Mouse (Mus musculus): ENCODE results near the gene Adam8.
A peak's percentile ranks its signal among the peaks of the same experiment; 100 is the strongest.

Adam8 gene

GRCm38 (mm10) chr7:139992406-139992805 lies at the start of gene Adam8:
Adam8 (minus strand) TSS chr7:139992562.
- peak; percentile 6 for DNase-seq

DNA sequence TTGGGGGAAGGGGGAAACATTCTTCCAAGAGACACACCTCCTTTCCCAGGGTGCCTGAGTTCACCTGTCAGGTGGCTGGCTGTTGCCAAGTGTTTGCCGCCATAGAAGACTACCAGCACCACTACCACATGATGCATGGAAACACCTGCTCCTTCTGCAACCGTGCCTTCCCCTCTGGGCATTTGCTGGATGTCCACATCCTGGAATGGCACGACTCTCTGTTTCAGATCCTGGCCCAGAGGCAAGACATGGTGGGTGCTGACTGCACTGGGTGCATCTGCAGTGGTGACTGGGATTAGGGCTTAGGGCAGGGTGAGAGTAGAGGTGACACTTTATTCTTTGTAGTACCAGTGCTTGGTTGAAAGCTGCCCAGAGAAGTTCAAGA lies 44.8 kb upstream of the Adam8 start:
- no peak for DNase-seq

GRCm38 (mm10) chr7:140036281-140037170 lies 44.2 kb upstream of the Adam8 start, which contains the start of the genes Zfp511 and Tubgcp2:
Zfp511 (plus strand) TSS chr7:140036391.
Tubgcp2 (minus strand) TSS chr7:140036669.
- peak; percentile 96 for DNase-seq

- DNase-seq, result no peak
These were observed 43.1 kb upstream of the Adam8 start for GRCm38 (mm10) chr7:140035456-140035855.

- DNase-seq, result no peak
These were observed 41.0 kb upstream of the Adam8 start for GRCm38 (mm10) chr7:140033386-140033785.

DNA sequence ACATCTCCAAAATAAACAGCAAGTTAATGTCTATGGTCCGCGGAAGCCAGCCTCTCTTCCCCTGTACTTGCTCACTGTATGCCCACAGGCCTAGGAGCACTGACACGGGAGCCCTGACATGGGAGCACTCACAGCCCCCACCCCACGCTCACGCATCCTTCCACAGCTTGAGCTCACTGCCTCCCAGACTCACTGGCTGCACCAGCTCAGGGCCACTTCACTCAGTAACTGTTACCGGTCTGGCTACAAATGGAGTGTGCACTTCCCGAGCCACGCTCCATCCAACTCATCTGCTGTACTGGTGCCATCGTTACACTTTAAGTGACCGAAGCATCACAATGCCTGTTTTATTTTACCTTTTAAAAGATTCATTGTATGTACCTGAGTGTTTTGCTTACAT lies 40.0 kb upstream of the Adam8 start:
- DNase-seq, result no peak

GRCm38 (mm10) chr7:140031771-140032170 lies 39.4 kb upstream of the Adam8 start:
- DNase-seq, result no peak

DNA sequence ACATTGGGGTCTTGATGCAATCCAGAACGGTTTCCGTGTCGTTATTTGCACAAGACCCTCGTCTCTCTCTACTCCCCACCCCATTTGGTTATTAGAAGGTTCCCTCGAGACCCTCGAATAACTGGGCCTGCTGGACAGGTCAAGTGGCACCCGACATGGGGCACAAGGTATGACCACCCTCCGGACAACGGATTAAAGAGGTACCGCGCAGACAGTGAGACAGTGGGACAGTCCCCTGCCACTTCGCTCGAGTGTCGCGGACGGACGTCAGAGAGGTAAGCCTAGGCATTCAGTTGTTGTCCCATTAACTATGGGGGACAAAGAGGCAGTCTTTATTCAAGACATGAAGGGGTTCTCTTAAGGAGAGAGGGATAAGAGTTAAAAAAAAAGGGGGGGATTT lies 19.0 kb upstream of the Adam8 start:
- no peak for DNase-seq

- no peak for DNase-seq
These were observed 15.4 kb upstream of the Adam8 start for GRCm38 (mm10) chr7:140007781-140008180.

- DNase-seq, result no peak
These were observed 14.7 kb upstream of the Adam8 start for GRCm38 (mm10) chr7:140006861-140007611.

- DNase-seq, result no peak
These were observed 12.3 kb upstream of the Adam8 start for GRCm38 (mm10) chr7:140004666-140005065.

GRCm38 (mm10) chr7:140001086-140001740 lies 8.9 kb upstream of the Adam8 start:
- peak; percentile 49 for DNase-seq

DNA sequence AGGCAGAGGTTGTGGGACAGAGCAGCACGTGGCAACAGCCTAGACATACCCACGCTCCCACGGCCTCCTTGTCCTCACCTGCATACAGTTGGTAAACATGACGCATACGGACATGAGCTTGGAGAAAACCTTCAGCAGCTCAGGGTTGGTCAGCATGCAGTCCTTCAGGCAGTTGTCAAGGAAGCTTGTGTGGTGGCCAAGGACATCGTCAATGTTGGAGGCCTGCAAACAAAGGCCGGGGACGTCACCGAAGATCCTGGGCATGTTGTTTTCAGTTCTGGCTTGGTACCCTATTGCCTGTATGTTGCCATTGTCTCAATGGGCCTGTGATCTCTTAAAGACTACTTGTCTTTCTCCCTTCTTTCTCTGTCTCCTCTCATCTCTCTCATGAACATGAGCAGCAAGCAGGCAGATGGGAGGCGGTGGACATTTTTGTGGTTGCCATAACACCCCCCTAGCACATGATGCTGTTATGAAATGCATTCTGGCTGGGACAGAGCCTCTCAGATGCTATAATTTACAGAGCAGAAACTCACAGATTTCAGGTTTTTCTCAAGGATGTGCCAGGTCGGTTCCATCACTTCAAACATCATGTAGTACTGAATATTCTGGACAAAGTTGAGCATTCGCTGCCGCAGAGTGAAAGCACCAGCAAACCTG lies 6.5 kb upstream of the Adam8 start:
- DNase-seq, result no peak

GRCm38 (mm10) chr7:139994676-139995075 lies 2.3 kb upstream of the Adam8 start:
- peak; percentile 78 for DNase-seq

GRCm38 (mm10) chr7:139994202-139994601 lies 1.8 kb upstream of the Adam8 start:
- DNase-seq, result no peak

DNA sequence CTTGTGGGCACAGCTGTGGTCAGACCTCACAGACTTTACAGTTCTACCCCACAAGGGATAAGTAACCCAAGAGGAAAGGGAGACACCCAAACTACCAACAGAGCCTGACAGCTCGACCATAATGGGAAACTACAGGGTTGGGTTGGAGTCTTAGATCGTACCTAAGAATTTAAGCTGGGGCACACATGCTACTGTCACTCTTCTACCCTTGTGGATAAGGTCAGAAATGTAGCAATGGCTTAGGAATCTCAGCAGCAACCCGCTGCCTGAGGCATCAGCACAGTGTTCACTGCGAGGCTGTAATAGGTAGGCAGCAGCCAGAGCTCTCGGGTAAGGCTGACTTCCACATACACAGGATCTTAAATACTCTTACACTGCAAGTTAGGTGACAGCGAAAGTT lies 1.2 kb upstream of the Adam8 start:
- no peak for DNase-seq

- no peak for DNase-seq
These were observed 1.4 kb downstream of the Adam8 start for GRCm38 (mm10) chr7:139990864-139991394.

DNA sequence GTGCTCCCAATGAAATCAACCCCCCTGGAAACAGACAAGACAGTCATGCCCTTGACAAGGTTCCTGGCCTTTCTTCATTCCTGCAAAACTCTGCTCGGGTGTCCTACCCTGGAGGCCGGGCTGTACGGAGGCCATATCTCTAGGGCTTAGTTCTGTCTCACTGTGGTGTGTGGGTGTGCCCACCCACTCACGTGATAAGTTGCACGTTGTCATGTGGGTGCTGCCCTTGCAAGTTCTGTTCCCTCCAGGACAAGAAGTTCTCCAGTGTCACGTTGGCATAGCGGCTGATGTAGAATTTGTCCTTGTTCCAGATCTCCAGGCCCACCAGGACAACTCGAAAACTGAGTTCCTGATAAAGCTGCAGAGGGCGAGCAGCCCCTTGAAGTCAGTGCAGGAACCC lies 4.1 kb downstream of the Adam8 start:
- no peak for DNase-seq

DNA sequence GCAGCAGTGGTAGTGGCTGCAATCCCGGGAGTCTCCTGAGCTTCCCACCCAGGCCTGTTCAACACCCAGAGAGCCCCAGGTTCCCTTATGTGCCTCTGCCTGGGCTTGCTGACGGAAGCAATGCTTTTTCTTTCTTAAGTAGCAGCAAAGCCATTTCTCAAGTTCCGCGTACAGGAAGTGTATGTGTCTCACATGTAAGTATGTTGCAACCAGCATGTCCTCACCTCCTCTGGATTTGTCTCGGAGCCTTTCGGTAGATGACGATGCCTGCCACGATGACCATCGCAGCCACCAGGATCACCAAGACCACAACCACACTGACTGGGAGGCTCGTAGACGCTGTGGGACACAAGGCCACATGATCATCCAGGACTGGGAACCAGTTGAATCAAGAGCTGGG lies 7.9 kb downstream of the Adam8 start:
- no peak for DNase-seq

- no peak for DNase-seq
These were observed 10.3 kb downstream of the Adam8 start for GRCm38 (mm10) chr7:139982058-139982457.

DNA sequence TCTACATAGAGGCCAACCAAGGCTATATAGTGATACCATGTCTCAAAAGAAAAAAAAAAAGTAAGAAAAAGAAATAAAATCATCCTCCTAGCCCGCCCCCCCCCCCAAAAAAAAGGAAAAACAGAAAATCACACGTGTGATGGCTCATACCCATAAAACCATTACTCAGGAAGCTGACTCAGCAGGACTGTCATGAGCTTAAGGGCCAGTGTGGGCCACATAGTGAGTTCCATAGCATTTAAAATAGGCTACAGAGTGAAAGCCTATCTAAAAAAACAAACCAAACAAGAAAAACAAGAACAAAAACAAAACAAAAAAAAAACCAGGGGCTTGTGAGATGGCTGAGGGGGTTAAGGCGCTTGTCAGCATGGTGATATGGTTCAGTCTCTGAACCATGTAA lies 11.6 kb downstream of the Adam8 start:
- no peak for DNase-seq

GRCm38 (mm10) chr7:139979011-139979719 lies 13.2 kb downstream of the Adam8 start:
- DNase-seq, result peak; percentile 40
